Comparison of ENCODE assay signal across 21 mouse cellular contexts in the genomic region with DNA sequence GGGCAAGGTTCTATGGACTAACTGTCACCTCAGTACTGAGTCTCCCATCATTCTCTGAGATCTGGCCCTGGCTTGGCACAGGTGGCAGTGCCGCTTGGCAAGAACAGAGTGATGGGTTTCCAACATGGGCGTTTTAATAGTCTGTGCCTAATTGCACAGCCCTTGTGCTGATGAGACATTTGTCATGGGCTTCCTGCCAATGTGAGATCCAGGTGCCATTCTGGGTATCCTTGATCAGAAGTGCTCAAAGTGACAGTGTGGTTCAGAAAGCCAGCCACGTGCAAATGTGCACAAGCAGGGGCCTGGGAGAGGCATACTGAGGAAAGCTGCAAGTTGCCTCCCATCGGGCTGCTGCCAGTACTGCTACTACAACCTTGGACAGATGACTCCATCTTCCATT.
DNase-seq lines count a peak whose midpoint lies in the region; ATAC-seq and TF ChIP-seq lines count a peak whose summit lies in the region.
"Had no signal": no experiment of that assay in that cellular context is flagged by ENCODE, and none has a peak within 500 bp of the region (broad histone marks: within the 10 kb centered on the region; RNA-seq: fewer than 3 reads in every experiment).

No protein-coding gene starts in this region.

- no peaks in the 10 kb centered on the region for H3K36me3 ChIP-seq in heart, embryonic 10.5 days
- no peaks in the 10 kb centered on the region for H3K36me3 ChIP-seq in lung, postnatal 0 days (ENCODE audit: insufficient read depth, low read length)
- H3K36me3 ChIP-seq: embryonic facial prominence, embryonic 15.5 days; heart, embryonic 12.5 days; limb, embryonic 12.5 days; liver, embryonic 15.5 days had no signal

- WGBS in heart, embryonic 10.5 days, result 83% methylated on average over 4 of the region's 4 CpGs
- 81% methylated on average over 4 of the region's 4 CpGs for WGBS in lung, postnatal 0 days

- no peaks in the 10 kb centered on the region for H3K27me3 ChIP-seq in heart, embryonic 10.5 days (ENCODE audit: insufficient read depth, poor library complexity, severe bottlenecking)
- no peaks in the 10 kb centered on the region for H3K27me3 ChIP-seq in lung, postnatal 0 days (replicated peaks; ENCODE audit: insufficient read depth, low read length)
- H3K27me3 ChIP-seq: embryonic facial prominence, embryonic 15.5 days; heart, embryonic 12.5 days; limb, embryonic 12.5 days; liver, embryonic 15.5 days; Patski had no signal

- no peak for TF ChIP-seq CTCF in brain, embryonic 14.5 days (IDR thresholded peaks at IDR 0.05; ENCODE audit: borderline replicate concordance, extremely low read depth, insufficient read depth, insufficient read length)
- no peak for TF ChIP-seq CTCF in layer of hippocampus, adult 2 months (conservative IDR thresholded peaks at IDR 0.05)
- TF ChIP-seq CTCF in lung, postnatal 0 days (IDR thresholded peaks at IDR 0.05), result no peak

- intact Hi-C loops in gastrocnemius, postnatal 14 days (cut with DNase I; ENCODE audit: low total_unique reads), result no loop called here
- intact Hi-C loops in left cerebral cortex, postnatal 25 days (cut with DNase I), result no loop called here

- H3K27ac ChIP-seq in heart, embryonic 10.5 days, result no peak overlapping the region
- peak overlapping the region; percentile 46 for H3K27ac ChIP-seq in layer of hippocampus, adult 2 months
- H3K27ac ChIP-seq in lung, postnatal 0 days (ENCODE audit: low read length), result no peak overlapping the region
- H3K27ac ChIP-seq: embryonic facial prominence, embryonic 15.5 days; limb, embryonic 12.5 days; liver, embryonic 15.5 days had no signal

- H3K4me2 ChIP-seq in lung, postnatal 0 days (replicated peaks; ENCODE audit: low read depth, low read length), result no peak overlapping the region
- H3K4me2 ChIP-seq: embryonic facial prominence, embryonic 15.5 days; heart, embryonic 12.5 days; limb, embryonic 12.5 days; liver, embryonic 15.5 days; midbrain, embryonic 11.5 days had no signal

- TF ChIP-seq POLR2A in brain, embryonic 14.5 days (IDR thresholded peaks at IDR 0.05; ENCODE audit: borderline replicate concordance, extremely low read depth, insufficient read depth, insufficient read length, poor library complexity, severe bottlenecking), result no peak

- H3K4me3 ChIP-seq in heart, embryonic 10.5 days, result no peak overlapping the region
- no peak overlapping the region for H3K4me3 ChIP-seq in layer of hippocampus, adult 2 months
- no peak overlapping the region for H3K4me3 ChIP-seq in lung, postnatal 0 days (ENCODE audit: low read depth, low read length)
- H3K4me3 ChIP-seq: embryonic facial prominence, embryonic 15.5 days; heart, embryonic 12.5 days; limb, embryonic 12.5 days; liver, embryonic 15.5 days had no signal

- no peak for ATAC-seq in lung, postnatal 0 days
- ATAC-seq: inflammation-experienced regulatory T-cells, adult 6 months; Patski had no signal

- peak; percentile 43 for DNase-seq in heart, embryonic 10.5 days (ENCODE audit: low spot score)
- no peak for DNase-seq in heart, adult 11 months
- peak; percentile 76 for DNase-seq in brain, embryonic 14.5 days (ENCODE audit: low read depth)
- DNase-seq in cerebellum, adult 9-11 months, result peak; percentile 11
- peak; percentile 52 to 71 for DNase-seq in layer of hippocampus, adult 2 months (ENCODE audit: low spot score in 2 of 2)
- no peak for DNase-seq in lung, postnatal 0 days (ENCODE audit: low spot score)
- DNase-seq in gastrocnemius, postnatal 14 days, result no peak
- no peak for DNase-seq in left cerebral cortex, postnatal 25 days (ENCODE audit: low spot score in 2 of 2)
- DNase-seq: B cell, adult 2 months; gastrocnemius, postnatal 36 days; heart, postnatal 36 days; kidney, adult 9 months; lung, postnatal 36 days; right cerebral cortex, postnatal 14 days had no signal

- no peak for TF ChIP-seq EP300 in lung, postnatal 0 days (IDR thresholded peaks at IDR 0.05)

- H3K4me1 ChIP-seq in heart, embryonic 10.5 days, result no peaks in the 10 kb centered on the region
- no peaks in the 10 kb centered on the region for H3K4me1 ChIP-seq in lung, postnatal 0 days (ENCODE audit: insufficient read depth, low read depth, low read length)
- H3K4me1 ChIP-seq: embryonic facial prominence, embryonic 15.5 days; heart, embryonic 12.5 days; limb, embryonic 12.5 days; liver, embryonic 15.5 days had no signal

- no peaks in the 10 kb centered on the region for H3K9me3 ChIP-seq in heart, embryonic 10.5 days
- H3K9me3 ChIP-seq in lung, postnatal 0 days (ENCODE audit: low read length), result no peaks in the 10 kb centered on the region
- H3K9me3 ChIP-seq: embryonic facial prominence, embryonic 15.5 days; heart, embryonic 12.5 days; limb, embryonic 12.5 days; liver, embryonic 15.5 days had no signal

- no peak overlapping the region for H3K9ac ChIP-seq in lung, postnatal 0 days (replicated peaks; ENCODE audit: low read depth)
- H3K9ac ChIP-seq: embryonic facial prominence, embryonic 15.5 days; heart, embryonic 12.5 days; limb, embryonic 12.5 days; liver, embryonic 15.5 days had no signal

Comparison
In these comparisons a context has a peak if more than half of its experiments do, and no peak if none do; other contexts are left out.
1. DNase-seq: peak in heart, embryonic 10.5 days (single experiment), brain, embryonic 14.5 days (single experiment), cerebellum, adult 9-11 months (single experiment) and layer of hippocampus, adult 2 months (2 of 2); none in heart, adult 11 months (single experiment), lung, postnatal 0 days (single experiment), gastrocnemius, postnatal 14 days (single experiment) and left cerebral cortex, postnatal 25 days (0 of 2).